Mouse (Mus musculus) ES-CJ7 (cell line): ENCODE results near the gene Ptprcap.

Source experiments
- DNase-seq: peaks from one replicate; pipeline ENCODE4 v3.0.0; 2011; ENCODE audit warnings: low read depth, low spot score

Ptprcap gene

GRCm38 (mm10) chr19:4194021-4194724, 40.8 kb downstream of the Ptprcap start:
- no peak for DNase-seq

- DNase-seq = no peak
Measured at GRCm38 (mm10) chr19:4194776-4195650, 41.6 kb downstream of the Ptprcap start.

GRCm38 (mm10) chr19:4196048-4196447, 42.6 kb downstream of the Ptprcap start:
- DNase-seq = no peak

- DNase-seq = no peak
Measured at GRCm38 (mm10) chr19:4196548-4196947, 43.1 kb downstream of the Ptprcap start.

GRCm38 (mm10) chr19:4197180-4197579, 43.8 kb downstream of the Ptprcap start:
- DNase-seq = no peak

- peak; percentile 99 for DNase-seq
Measured at GRCm38 (mm10) chr19:4201291-4201909, 48.0 kb downstream of the Ptprcap start, which contains the start of gene Rad9a. Gene Rad9a, minus strand, starts transcription at chr19:4201662.

GRCm38 (mm10) chr19:4202149-4202548, 48.7 kb downstream of the Ptprcap start:
- DNase-seq = no peak

GRCm38 (mm10) chr19:4203148-4203547, 49.7 kb downstream of the Ptprcap start:
- DNase-seq = no peak

- DNase-seq = no peak
Measured at GRCm38 (mm10) chr19:4203604-4204326, 50.4 kb downstream of the Ptprcap start.

- DNase-seq = no peak
Measured at GRCm38 (mm10) chr19:4204889-4205288, 51.5 kb downstream of the Ptprcap start.
